Mouse (Mus musculus): Measurements from ENCODE around the gene Mpped2.

GRCm38 (mm10) chr2:106828573-106829310 is 135.7 kb downstream of the Mpped2 start:
- no peak for TF ChIP-seq POLR2A (IDR thresholded peaks at IDR 0.05; ENCODE audit: insufficient read length, low read depth)
- no peak for TF ChIP-seq MAX (IDR thresholded peaks at IDR 0.05; ENCODE audit: low read depth)
- no peak for TF ChIP-seq SRF (IDR thresholded peaks at IDR 0.05; ENCODE audit: control insufficient read depth, insufficient read length, low read depth)
- TF ChIP-seq E2F4 (IDR thresholded peaks at IDR 0.05; ENCODE audit: insufficient read depth) = no peak
- no peak for TF ChIP-seq MYOD1 (IDR thresholded peaks at IDR 0.05; ENCODE audit: control insufficient read depth in 1 of 3, insufficient read length in 2 of 3, low read depth in 2 of 3)
- TF ChIP-seq USF1 (IDR thresholded peaks at IDR 0.05; ENCODE audit: low read depth) = no peak
- TF ChIP-seq CEBPB (IDR thresholded peaks at IDR 0.05; ENCODE audit: insufficient read depth, poor library complexity, severe bottlenecking) = no peak
- no peak for TF ChIP-seq MYOG (IDR thresholded peaks at IDR 0.05; ENCODE audit: control insufficient read depth in 1 of 3, insufficient read depth in 1 of 3, insufficient read length in 2 of 3, low read depth in 2 of 3)
- no peak for TF ChIP-seq TCF12 (IDR thresholded peaks at IDR 0.05; ENCODE audit: insufficient read depth, poor library complexity, severe bottlenecking)
- no peak for TF ChIP-seq POLR2AphosphoS2 (IDR thresholded peaks at IDR 0.05; ENCODE audit: insufficient read length, low read depth)

Measured in myocyte (in vitro differentiated cells).